Mouse (Mus musculus) heart, embryonic 16.5 days (tissue): ENCODE data around the gene Pon3. TPM values are rescaled to one million over a fixed set of nuclear protein-coding genes. Genes with fewer than 3 reads are reported as not detected.

ENCODE experiments used
- ATAC-seq: fragments of 200-750 bp; cut with Nextera tagmentation; replicated peaks from 2 replicates; pipeline ENCODE4 v1.8.0; 2017; ENCODE audit warnings: moderate number of reproducible peaks; ENCODE audit not compliant: insufficient read depth, low FRiP score; ENCODE audit errors: extremely low read depth
- H3K27ac ChIP-seq: fragments of 300-500 bp; sonication (generic); 2 replicates; pipeline ENCODE4 v1.5.1; 2014; ENCODE audit warnings: mild to moderate bottlenecking, low read length, control low read depth, moderate library complexity
- H3K27me3 ChIP-seq: fragments of 300-500 bp; sonication (generic); 2 replicates; pipeline ENCODE4 v1.6.1; 2014; ENCODE audit warnings: low read length, mixed read lengths; ENCODE audit not compliant: control insufficient read depth, insufficient read depth
- H3K36me3 ChIP-seq: fragments of 300-500 bp; sonication (generic); 2 replicates; pipeline ENCODE4 v1.6.1; 2014; ENCODE audit not compliant: control insufficient read depth, insufficient read depth
- H3K4me1 ChIP-seq: fragments of 300-500 bp; sonication (generic); 2 replicates; pipeline ENCODE4 v1.6.1; 2014; ENCODE audit warnings: low read length, mixed read lengths; ENCODE audit not compliant: control insufficient read depth, insufficient read depth
- H3K4me2 ChIP-seq: fragments of 300-500 bp; sonication (generic); 2 replicates; pipeline ENCODE4 v1.6.1; 2014; ENCODE audit warnings: low read depth, mild to moderate bottlenecking, control low read depth, low read length
- H3K4me3 ChIP-seq: fragments of 300-500 bp; sonication (generic); 2 replicates; pipeline ENCODE4 v1.5.1; 2014; ENCODE audit warnings: mild to moderate bottlenecking, control low read depth, low read length
- H3K9ac ChIP-seq: fragments of 300-500 bp; sonication (generic); 2 replicates; pipeline ENCODE4 v1.6.1; 2014; ENCODE audit warnings: low read length, control low read depth
- H3K9me3 ChIP-seq: fragments of 300-500 bp; sonication (generic); replicated peaks from 2 replicates; pipeline ENCODE4 v1.6.1; 2016; ENCODE audit warnings: low read length; ENCODE audit not compliant: control insufficient read depth
- WGBS: fragments of 180-500 bp; shearing (Covaris S2); extraction: QIAGEN DNeasy Blood & Tissue Kit; methylation state at CpG from one replicate; pipeline ENCODE4 v1.1.7; 2014; 5-methylcytosine and 5-hydroxymethylcytosine counted together
- polyA plus RNA-seq: library from polyadenylated mRNA; unstranded; fragments of >200 nt; fragmentation: Nextera tagmentation; extraction: Ambion mirVana; gene quantifications from 2 replicates; pipeline ENCODE4 v1.2.1, GENCODE M21; 2015

Pon3 gene
- polyA plus RNA-seq, 1 experiment from 2014 or later, result 36.8 TPM

- no peaks in the 10 kb centered on the region for H3K9me3 ChIP-seq
- no peaks in the 10 kb centered on the region for H3K4me1 ChIP-seq
- H3K27ac ChIP-seq, result no peak overlapping the region
- no peak overlapping the region for H3K9ac ChIP-seq
- H3K4me3 ChIP-seq, result no peak overlapping the region
- no peaks in the 10 kb centered on the region for H3K36me3 ChIP-seq
- H3K4me2 ChIP-seq, result no peak overlapping the region
- H3K27me3 ChIP-seq, result no peaks in the 10 kb centered on the region
- ATAC-seq, result no peak
- WGBS, result 84% methylated on average over 6 of the region's 6 CpGs
Observed at GRCm38 (mm10) chr6:5179189-5179588, 76.9 kb downstream of the Pon3 start.

GRCm38 (mm10) chr6:5177967-5178891 is 77.9 kb downstream of the Pon3 start:
- no peaks in the 10 kb centered on the region for H3K36me3 ChIP-seq
- peak overlapping the region; percentile 9; the same call in 1 of the 2 replicates for H3K4me3 ChIP-seq
- H3K27me3 ChIP-seq, result no peaks in the 10 kb centered on the region
- WGBS, result 57% methylated on average over 19 of the region's 19 CpGs
- peak overlapping the region; percentile 40 for H3K4me2 ChIP-seq
- H3K9me3 ChIP-seq, result no peaks in the 10 kb centered on the region
- no peak overlapping the region for H3K9ac ChIP-seq
- ATAC-seq, result no peak
- no peak overlapping the region for H3K27ac ChIP-seq
- no peaks in the 10 kb centered on the region for H3K4me1 ChIP-seq

GRCm38 (mm10) chr6:5174179-5174812 is 81.8 kb downstream of the Pon3 start:
- no peaks in the 10 kb centered on the region for H3K4me1 ChIP-seq
- no peak overlapping the region for H3K4me2 ChIP-seq
- H3K27ac ChIP-seq, result no peak overlapping the region
- H3K9me3 ChIP-seq, result no peaks in the 10 kb centered on the region
- 81% methylated on average over 10 of the region's 10 CpGs for WGBS
- no peaks in the 10 kb centered on the region for H3K27me3 ChIP-seq
- no peak overlapping the region for H3K9ac ChIP-seq
- ATAC-seq, result no peak
- H3K36me3 ChIP-seq, result no peaks in the 10 kb centered on the region
- H3K4me3 ChIP-seq, result no peak overlapping the region

- no peak overlapping the region for H3K4me2 ChIP-seq
- WGBS, result 63% methylated on average over 9 of the region's 9 CpGs
- H3K4me1 ChIP-seq, result no peaks in the 10 kb centered on the region
- H3K27me3 ChIP-seq, result no peaks in the 10 kb centered on the region
- H3K36me3 ChIP-seq, result no peaks in the 10 kb centered on the region
- H3K4me3 ChIP-seq, result no peak overlapping the region
- H3K27ac ChIP-seq, result no peak overlapping the region
- H3K9ac ChIP-seq, result no peak overlapping the region
- no peaks in the 10 kb centered on the region for H3K9me3 ChIP-seq
- no peak for ATAC-seq
Observed at GRCm38 (mm10) chr6:5172571-5172970, 83.5 kb downstream of the Pon3 start.

GRCm38 (mm10) chr6:5171418-5171817 is 84.7 kb downstream of the Pon3 start:
- H3K36me3 ChIP-seq, result no peaks in the 10 kb centered on the region
- no peak for ATAC-seq

More at GRCm38 (mm10) chr6:5171418-5171817, 84.7 kb downstream of the Pon3 start:
- Histone ChIP-seq H3K27me3 (no peaks in the 10 kb centered on the region), H3K4me3 (no peak overlapping the region), H3K9ac (no peak overlapping the region), H3K9me3 (no peaks in the 10 kb centered on the region), H3K27ac (no peak overlapping the region), H3K4me1 (0 out of 2 replicates have a peak, but pooled peaks cover 2% of the 10 kb centered on the region), H3K4me2 (no peak overlapping the region)
- 73% methylated on average over 4 of the region's 4 CpGs for WGBS

Other genes with a start within 250 kb of the Pon3 start
- 0.10 TPM in 1 of 2 replicates, not detected in the other for gene Pon1, start 62.3 kb downstream of the Pon3 start, polyA plus RNA-seq
- 48.7 and 53.8 TPM in 2 replicates for gene Pon2, start 42.2 kb upstream of the Pon3 start, polyA plus RNA-seq
- 26.5 TPM in 2 replicates for gene Asb4, start 127.1 kb upstream of the Pon3 start, polyA plus RNA-seq
- 29.5 and 35.1 TPM in 2 replicates for gene Pdk4, start 240.0 kb upstream of the Pon3 start, polyA plus RNA-seq